Mouse (Mus musculus) ovary, postnatal 10 days (tissue): ENCODE results near the gene Gm20388.
"Not testable (repeated sequence)": the region's sequence is repeated elsewhere in the genome, so short reads cannot be mapped to it uniquely, and the experiment has no call there.

Source experiments
- DNase-seq: peaks from one replicate; pipeline ENCODE4 v3.0.0; 2022; ENCODE audit warnings: low spot score

Gm20388 gene

DNA sequence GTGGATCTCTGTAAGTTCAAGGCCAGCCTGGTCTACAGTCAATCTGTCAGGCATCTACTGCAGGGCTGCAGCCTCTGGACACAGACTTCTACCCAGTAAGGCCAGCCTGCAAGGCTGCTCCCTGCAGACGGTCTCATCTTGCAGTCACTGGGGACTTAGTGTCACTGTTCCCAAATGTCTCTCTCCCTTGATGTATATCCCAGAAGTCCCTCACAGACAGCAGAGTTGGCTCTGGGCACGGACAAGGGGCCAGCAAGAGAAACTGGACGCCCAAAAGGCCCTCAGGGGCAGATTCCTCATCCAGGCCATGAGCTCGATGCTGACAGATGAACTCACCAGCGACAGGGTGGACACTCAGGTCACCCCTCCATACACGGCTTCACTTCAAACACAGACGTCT lies 1661.5 kb downstream of the Gm20388 start:
- no peak for DNase-seq

DNA sequence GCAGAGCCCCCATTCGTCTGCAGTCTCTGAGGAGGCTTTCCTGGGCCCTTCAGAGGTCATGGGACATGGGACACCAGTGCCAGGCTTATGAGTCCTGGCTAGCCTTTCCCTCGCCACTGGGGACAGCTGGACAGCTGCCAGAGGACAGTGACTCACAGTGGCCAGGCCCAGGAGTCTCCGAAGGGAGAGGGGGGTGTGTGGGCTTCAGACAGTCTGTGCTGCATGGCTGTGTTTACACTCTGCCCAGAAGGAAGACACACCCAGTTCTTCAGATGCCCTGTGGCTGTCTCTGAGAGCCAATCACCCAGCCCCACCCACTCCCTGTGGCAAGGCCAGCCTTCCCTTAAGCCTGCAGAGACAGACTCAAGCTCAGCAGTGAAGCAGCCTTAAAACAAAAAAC lies 1662.6 kb downstream of the Gm20388 start:
- DNase-seq = no peak

DNA sequence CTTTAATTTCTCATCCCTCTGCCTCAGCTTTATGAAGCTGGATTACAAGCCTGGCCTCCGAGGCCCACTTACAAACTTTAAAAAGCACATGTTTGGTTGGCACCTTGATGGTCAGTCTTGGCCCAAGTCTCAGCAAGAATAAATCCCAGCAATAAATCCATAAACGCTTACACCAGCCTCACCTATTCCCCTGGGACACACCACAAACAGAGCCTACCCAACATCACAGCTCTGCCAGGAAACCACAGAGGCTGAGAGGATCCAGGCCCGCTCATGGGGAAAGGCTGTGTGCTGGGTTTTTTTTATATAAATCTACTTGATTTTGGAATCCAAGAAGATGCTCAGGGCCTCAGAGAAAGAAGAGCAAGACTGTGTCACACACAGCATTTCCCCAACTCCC lies 1665.0 kb downstream of the Gm20388 start:
- DNase-seq = no peak

DNA sequence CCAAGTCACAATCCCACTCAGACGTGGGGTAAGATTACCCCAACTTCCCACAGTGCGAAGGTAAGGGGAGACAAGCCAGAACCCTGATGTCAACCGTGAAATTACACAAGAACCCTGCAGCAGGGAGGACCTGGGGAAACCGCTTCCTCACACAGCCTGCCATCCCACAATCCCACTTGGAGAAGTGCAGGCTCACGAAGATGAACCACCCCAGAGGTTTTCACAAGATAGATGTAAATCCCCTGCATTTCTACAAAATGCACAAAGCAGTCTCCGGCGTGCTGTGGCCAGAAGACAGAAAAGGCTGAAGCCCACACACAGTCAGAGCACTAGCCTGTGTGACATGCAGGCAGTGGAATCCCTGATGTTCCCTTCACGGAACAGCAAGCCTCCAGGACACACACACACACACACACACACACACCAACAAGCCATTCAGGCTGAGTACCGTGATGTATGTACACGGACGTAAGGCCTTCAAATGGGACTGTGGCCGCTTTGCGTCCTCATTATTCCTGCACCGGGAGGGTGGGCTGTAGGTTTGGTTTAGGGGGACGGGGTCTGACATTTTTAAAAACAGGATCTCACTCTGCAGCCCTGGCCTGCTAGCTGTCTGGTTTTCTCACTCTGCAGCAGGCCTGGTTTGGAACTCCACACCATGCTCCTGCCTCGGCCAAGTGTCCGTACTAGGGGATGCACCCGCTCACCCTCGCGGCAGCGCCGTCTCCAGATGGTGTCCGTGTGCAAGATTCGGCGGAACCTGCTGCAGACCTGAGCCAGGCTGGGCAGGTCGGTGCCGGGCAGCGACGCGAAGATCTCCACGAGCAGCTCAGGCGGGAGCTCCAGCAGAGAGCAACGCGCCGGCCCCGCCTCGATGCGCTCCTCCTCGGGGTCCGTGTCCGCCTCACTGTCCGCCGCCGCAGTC lies 1667.4 kb downstream of the Gm20388 start:
- no peak for DNase-seq

DNA sequence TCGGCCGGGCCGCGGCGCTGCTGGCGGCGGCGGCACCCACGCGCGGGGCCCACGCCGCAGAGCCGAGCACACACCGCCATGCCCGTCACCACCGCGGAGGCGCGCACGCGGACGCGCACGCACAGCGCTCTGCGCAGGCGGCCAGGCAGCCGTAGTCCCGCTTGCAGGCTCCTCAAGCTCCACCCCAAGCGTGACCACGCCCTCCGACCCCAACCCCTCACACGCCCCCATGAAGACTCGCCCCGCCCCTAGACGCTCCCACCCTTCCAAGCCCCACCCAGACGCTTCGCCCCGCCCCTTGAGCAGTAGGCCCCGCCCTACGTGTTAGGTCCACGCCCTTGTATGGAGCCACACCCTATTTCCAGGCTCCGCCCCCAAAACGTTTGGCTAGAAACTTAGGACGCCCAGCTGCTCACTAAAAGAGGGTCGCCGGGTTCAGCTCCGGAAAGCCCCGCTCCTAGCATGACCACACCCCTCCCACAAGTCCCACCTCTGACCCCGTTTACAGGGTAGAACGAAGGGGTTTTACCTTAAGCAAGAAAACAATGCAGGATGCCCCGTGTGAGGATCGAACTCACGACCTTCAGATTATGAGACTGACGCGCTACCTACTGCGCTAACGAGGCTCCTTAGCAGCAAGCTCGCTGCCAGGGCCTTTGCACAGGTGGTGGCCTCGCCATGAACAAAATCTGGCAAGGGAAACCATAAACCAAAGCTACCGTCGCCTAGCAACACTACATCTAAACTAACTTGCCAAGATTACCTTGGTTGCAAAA lies 1668.2 kb downstream of the Gm20388 start, which contains the start of gene Fbxo31:
Fbxo31 (minus strand) TSS at position 131 of the 776 bp plus-strand sequence.
- peak; percentile 66 for DNase-seq

DNA sequence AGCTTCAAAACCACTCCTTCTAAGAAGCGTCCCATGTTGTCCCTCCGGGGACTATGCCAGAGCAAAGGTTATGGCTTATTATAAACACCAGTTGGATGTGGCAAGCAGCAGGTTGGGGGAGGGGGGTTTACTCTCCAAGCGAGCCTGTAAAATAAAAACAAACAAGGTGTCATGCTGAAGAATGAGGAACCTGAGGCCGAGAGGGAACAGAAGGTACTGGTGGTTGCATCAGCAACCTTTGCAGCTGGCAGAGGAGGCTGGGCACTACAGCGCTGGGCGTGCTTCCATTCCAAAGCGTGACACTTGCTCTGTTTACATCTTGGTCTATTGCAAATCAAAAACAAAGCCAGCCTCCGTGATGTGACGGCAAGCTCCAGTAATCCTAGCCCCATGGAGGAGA lies 1669.8 kb downstream of the Gm20388 start:
- DNase-seq = no peak

DNA sequence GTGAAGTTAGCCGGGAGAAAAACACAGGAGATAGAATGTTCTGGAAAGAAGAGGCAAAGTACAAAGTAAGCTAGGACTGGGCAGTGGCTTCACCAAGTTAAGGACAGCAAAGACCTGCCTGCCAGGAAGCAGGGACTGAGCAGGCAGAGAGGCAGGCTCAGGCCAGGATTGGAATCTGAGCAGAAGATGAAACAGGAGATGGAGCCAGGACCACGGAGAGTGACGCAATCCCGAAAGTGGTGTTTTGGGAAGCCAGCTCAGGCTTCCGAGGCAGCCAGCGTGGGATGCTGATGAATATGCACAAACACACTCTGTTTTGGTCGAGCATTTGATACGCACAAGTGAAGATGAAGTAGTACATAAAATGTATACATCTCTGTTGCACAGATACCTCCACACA lies 1673.0 kb downstream of the Gm20388 start:
- no peak for DNase-seq

DNA sequence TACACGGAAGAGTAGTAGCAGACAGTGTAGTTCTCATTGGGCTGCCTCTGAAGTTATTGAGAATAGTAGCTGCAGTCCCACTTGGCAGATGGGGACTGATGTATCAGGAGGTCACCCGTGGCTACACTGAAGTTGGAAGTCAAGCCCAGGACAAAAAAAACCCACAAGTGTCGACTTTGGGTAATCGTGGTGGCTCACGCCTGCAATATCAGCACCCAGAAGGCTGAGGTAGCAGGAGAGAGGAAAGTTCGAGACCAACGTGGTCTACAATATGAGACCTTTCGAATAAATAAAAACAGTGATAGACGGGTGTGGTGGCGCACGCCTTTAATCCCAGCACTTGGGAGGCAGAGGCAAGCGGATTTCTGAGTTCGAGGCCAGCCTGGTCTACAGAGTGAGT lies 1674.1 kb downstream of the Gm20388 start:
- DNase-seq = no peak

DNA sequence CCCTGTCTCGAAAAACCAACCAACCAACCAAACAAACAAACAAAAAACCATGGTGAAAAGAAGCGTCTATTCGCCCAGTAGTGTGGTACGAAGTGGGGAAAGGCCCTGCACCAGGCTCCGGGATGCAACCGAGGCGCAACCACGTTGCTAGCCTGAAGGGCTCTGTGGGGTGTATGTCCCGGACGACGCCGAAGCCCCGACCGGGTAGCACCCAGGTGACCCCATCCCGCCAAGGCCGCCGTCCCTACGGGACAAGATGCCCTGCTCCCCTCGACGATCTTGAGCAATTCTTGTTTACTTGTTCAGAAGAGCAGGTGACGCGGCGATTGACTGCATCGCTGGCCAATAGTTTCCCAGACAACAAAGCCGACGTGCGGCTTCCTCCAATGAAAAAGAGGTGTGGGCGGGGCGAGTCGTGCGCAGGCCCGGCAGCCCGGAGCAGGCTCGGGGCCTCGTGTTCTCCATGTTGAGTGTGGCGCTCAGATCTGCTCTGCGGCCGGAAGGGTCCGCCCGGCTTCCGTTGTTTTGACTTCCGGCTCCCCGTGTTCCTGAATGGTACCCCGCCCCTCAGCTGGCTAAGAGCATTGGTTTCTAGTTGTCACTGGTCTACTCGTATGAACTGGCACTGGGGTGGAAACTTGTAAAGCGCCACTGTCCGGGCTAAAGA lies 1674.7 kb downstream of the Gm20388 start:
- peak; percentile 97 for DNase-seq

DNA sequence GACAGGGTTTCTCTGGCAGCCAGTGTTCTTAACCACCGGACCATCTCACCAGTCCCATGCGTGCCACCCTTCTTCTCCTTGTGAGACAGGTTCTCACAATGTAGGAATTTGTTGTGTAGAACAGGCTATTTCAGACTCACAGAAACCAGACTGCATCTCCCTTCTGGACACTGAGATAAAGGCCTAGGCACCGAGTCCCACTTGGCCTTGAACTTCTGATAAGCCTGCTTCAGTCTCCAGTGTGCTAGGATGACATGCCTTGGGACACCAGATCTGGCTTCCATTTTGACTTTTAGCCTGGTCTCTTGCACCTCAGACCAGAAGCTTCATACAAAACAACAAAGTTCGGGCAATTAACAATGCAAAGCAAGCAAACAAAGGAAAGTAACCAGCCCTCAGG lies 1678.1 kb downstream of the Gm20388 start:
- DNase-seq = no peak

DNA sequence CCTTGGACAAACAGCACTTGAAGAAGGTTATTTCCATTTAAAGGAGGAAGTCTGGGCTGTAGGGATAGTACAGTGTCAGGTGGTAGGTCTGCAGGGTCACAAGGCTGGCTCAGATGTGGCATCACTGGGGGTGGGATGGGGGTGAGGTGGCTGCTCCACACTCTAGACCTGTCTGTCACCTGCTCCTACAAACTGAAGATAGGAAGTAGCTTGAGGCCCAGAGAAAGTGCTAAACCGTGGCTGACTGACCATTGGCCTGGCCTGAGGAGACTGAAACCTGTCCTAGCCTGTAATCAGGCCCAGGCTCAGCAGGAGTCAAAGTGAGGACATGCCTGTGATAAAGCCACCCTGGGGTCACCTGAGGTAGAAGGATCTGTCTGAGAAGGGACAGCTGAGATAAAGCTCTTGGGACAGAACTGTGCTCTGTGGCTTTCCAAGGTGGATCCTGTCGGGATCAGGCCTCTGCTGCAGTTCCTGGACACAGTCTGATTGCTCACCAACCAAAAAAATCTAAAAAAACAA lies 1678.6 kb downstream of the Gm20388 start:
- DNase-seq = no peak

DNA sequence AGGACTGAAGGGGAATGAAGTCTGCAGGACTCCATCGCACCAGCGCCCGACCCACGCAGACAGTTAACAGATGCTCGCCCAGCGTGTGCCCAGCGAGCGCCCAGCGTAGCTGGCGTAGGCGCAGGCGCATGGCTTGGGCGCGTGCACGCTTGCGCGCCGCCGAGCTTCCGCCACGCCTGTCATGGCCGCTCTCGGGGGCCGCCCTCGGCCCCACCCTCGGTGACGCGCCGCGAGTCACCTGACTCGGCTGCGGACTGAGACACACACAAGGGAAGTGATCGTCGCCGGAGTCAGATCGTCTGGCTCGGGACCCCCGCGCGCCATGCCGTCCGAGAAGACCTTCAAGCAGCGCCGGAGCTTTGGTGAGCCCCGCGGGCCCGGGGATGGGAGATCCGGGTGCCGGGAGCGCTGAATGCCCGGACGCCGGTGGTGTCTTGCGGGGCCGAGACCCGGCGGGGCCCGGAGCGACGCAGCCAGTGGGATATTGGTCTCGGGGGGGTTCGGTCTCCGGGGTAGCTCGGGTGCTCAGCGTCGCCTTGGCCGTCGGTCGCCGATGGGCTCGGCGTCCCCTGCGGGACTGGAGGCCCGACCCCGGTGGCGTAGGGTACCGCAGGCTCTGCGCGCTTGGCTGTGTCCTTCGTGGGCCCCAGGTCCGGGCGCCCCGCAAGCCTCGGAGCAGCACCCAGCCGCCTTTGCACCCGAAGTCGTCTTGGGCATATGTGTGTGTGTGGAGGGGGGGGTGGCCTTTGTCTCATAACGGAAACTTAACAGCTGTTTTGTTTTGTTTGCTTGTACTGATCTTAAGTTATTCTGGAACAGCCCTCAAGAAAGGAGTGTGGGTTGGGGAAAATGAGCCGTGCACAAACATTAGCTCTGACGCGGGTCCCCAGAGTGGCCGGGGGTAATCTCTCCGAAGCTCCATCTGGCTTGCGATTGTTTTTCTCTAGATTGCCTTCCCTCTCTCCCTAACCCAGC lies 1679.8 kb downstream of the Gm20388 start, which contains the start of gene Map1lc3b:
Map1lc3b (plus strand) TSS at position 159 of the 975 bp plus-strand sequence.
- peak; percentile 94 for DNase-seq

DNA sequence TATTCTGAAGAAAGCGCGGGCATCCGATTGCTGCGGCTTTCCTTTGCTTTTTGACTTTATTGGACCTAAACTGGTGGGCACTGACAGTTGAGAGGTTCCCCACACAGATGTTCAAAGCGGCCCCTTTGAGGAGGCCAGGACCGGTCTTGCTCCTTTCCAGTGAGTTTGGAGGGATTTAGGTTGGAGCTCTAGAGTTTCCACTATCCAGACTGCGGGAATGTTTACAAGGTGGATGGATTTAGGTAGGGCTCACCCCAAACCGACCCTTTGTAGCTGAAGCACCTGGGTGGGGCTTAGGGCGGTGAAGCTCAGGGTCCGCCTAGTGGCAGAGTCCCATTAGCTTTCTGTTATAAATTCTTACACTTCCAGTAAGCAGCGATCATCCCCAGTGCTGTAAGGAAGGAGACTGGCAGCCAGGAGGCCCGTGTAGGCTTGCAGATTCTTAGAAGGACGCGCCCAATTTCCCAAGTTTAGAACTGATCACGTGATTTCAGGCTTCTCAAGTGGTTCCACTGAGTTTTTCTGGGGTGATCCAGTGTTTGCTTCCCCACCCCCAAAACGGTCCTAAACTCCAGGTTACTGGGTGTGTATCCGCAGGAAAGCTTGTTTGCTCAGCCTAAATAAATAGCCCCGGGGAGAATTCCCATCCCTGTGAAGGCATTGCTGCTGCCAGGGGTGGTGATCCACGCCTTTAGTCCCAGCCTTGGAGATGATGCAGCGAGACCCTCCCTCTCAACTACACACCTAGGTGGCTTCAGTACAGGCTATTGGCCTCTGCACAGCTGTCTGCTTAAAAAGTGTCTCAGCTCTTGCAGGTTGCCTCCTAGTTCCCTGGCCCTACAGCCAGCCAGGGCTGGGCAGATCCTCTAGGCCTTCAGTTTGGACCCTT lies 1680.8 kb downstream of the Gm20388 start:
- DNase-seq = no peak

DNA sequence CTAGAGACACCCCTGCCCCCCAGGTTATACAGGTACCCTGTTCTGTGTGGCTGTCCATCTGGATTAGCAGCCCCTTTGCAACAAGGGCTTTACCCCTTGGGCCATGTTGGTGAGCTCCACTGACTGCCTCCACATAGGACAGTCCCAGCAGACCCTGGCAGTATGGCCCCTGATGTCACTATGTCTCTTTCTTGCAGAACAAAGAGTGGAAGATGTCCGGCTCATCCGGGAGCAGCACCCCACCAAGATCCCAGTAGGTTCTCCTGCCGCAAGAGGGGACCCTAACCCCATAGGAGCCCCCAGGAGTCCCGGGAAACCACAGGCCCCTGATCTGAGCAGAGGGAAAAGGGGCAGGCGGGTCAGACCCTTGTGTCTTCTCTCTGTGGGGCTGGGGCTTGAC lies 1682.7 kb downstream of the Gm20388 start:
- no peak for DNase-seq

DNA sequence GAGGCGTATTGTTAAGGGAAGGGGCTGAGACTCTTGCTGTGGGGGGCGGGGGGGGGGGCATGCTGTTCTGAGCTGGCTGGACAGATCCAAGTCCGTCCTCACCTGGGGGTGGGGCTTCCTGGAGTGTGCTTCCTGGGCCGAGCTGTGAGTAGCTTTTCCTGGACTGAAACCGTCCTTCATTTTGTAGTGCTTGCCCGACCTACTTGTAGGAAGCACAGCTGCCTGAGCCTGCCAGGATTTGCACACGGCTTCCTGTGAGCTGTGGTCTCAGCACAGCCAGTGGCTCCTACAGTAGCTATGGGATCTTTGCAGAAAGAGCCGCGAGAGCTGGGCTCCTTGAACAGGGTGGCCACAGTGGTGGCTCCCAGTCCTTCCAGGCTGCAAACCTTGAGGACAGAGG lies 1683.3 kb downstream of the Gm20388 start:
- no peak for DNase-seq

DNA sequence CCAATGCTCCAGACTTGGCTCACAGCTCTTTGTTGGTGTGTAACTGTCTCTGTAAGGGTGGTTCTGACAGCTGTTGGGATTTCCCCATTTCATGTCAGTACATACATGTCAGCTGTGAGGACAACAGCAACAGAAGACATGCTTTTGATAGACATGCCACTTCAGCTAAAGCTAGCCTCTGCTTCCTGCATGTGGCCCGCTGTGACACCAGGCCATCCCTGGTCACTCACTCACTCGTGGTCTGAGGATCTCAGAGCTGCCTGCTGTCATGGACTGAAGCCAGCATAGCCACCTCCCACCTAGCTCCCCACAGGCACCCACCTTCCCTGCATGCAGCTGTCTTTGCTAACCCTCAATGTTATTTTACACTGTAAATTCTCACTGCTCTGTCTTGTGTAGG lies 1686.9 kb downstream of the Gm20388 start:
- DNase-seq = not testable (repeated sequence)

DNA sequence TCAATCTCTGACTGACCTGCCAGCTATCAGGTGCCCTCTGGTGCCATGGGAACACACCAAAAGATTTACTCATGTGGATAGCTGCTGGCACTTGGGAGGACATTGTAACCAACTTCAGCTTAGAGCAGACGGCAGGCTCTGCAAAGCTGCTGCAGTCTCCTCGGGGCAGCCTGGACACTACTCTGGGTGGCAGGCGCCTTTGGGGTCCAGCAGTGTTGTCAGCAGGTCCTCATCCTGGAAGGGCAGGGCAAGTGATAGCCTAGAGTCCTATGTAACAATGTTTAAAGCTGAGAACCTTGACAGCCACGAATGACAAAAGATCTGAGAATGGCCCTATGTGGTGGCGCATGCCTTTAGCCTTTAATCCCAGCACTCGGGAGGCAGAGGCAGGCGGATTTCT lies 1687.5 kb downstream of the Gm20388 start:
- no peak for DNase-seq

DNA sequence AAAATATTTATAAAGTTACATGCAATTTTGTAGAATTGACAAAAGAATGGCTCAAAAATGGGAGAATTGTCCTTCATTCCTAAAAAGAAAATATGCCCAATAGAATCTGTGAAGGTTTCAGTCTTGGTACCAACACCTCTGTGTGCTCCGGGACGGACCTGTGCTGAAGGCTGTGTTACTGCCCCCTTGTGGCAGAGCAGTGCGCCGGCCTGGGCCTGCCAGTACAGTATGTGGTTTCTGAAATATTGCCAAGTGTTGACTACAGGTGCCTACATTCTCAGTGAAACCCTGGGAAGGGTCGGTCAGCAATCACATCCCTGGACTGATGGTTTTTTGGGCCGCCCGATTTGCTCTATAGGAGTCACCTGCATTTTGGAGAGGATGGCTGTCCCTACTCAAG lies 1688.3 kb downstream of the Gm20388 start:
- peak; percentile 44 for DNase-seq

DNA sequence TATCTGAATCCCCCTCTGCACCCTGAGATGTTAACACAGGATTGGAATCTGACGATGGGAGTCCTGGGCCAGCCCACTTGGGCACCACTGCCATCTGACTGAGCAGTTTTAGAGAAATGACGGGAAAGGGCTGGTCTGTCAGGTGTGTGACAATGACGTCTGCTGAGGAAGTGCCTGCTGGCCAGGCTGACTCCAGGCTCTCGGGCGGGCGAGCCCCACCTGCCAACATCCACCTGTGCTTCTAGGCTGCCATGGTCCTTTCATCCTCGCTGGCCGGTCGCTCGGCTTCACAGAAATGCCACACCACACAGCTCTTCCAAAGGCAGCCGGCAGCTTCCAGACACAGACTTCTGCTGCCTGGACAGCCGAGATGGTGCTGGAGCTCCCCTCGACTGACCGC lies 1689.2 kb downstream of the Gm20388 start:
- no peak for DNase-seq

DNA sequence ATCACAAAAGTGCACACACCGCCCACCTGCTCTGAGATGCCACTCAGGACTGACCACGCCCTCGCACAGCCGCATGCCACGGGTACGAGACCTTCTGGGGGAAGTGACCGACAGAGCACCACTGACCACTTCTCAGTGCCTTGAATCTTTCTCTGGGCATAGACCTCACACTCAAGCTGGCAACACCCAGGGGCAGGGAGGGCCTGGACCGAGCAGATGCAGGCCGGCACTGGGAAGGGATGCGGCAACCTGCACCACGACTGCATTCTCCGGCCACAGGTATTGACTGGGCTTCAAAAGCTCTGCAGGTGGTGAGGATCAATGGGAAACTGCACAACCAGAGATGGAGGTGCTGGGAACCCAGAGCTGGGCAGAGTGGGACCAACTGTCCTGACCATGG lies 1691.8 kb downstream of the Gm20388 start:
- DNase-seq = no peak
